Comparison of ENCODE assay signal across 8 mouse cellular contexts in the genomic region with DNA sequence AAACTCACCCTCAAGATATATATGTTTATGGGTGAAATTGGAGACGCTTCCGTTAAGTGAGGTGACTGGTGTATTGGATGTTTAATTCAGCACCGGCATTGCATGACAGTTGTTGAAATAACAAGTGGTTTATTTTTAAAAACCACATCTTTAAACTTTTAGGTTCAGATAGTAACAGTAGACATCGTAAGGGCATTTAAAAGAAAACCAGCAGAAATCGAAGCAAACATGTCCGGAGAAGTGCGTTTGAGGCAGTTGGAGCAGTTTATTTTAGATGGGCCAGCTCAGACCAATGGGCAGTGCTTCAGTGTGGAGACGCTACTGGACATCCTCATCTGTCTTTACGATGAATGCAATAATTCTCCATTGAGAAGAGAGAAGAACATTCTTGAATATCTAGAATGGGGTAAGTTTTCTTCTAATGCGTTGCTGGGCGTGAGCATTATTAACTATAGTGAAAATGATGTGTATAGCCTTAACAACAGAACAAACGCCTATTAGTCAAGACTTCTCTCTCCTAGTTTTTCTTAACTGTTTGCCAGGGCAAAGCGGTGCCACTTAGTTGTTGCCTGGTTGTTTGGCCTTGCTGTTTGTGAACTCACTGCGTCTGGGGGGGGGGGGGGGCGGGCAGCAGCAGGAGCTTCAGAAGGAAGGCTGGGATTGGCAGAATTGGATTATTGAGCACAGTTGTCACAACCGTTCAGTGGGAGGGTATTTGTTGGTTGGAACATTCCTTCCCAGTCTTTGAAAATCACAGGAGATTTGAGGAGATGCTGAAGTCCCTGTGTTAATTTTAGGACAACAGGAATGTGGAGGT. TPM values are rescaled to one million over a fixed set of nuclear protein-coding genes. Genes with fewer than 3 reads are reported as not detected.
DNase-seq lines count a peak whose midpoint lies in the region; ATAC-seq and TF ChIP-seq lines count a peak whose summit lies in the region.

No protein-coding gene starts in this region.

- ATAC-seq in G1E (ENCODE audit: extremely low read depth, insufficient number of reproducible peaks, low FRiP score, poor library complexity, severe bottlenecking): no peak
- ATAC-seq in embryonic facial prominence, embryonic 15.5 days (ENCODE audit: insufficient number of reproducible peaks, low FRiP score, low TSS enrichment, low read depth): no peak
- no peak for ATAC-seq in intestine, embryonic 15.5 days

- peak overlapping the region; percentile 84 for H3K4me3 ChIP-seq in heart, embryonic 10.5 days
- H3K4me3 ChIP-seq in G1E (ENCODE audit: low read depth, low read length): peak overlapping the region; percentile 69
- peak overlapping the region; percentile 69 for H3K4me3 ChIP-seq in embryonic facial prominence, embryonic 15.5 days (replicated peaks)
- H3K4me3 ChIP-seq in intestine, embryonic 15.5 days (replicated peaks): peak overlapping the region; percentile 84

- H3K27me3 ChIP-seq in heart, embryonic 10.5 days (ENCODE audit: insufficient read depth, poor library complexity, severe bottlenecking): no peaks in the 10 kb centered on the region
- peaks cover 3% of the 10 kb centered on the region; the same call in 1 of the 2 replicates for H3K27me3 ChIP-seq in G1E (ENCODE audit: insufficient read depth, low read length)
- no peaks in the 10 kb centered on the region for H3K27me3 ChIP-seq in embryonic facial prominence, embryonic 15.5 days
- no peaks in the 10 kb centered on the region for H3K27me3 ChIP-seq in intestine, embryonic 15.5 days (replicated peaks)

- 0 out of 2 replicates have a peak overlapping the region, but pooled peaks have one; percentile 13 for H3K9ac ChIP-seq in embryonic facial prominence, embryonic 15.5 days
- H3K9ac ChIP-seq in intestine, embryonic 15.5 days: peak overlapping the region; percentile 10; the same call in 1 of the 2 replicates

- 4% methylated on average over 16 of the region's 16 CpGs for WGBS in heart, embryonic 10.5 days
- 2% methylated on average over 16 of the region's 16 CpGs for WGBS in embryonic facial prominence, embryonic 15.5 days
- WGBS in intestine, embryonic 15.5 days: 4% methylated on average over 16 of the region's 16 CpGs

- no peaks in the 10 kb centered on the region for H3K9me3 ChIP-seq in heart, embryonic 10.5 days
- H3K9me3 ChIP-seq in G1E (replicated peaks): no peaks in the 10 kb centered on the region
- H3K9me3 ChIP-seq in embryonic facial prominence, embryonic 15.5 days (replicated peaks): no peaks in the 10 kb centered on the region
- H3K9me3 ChIP-seq in intestine, embryonic 15.5 days: no peaks in the 10 kb centered on the region

- no peak for TF ChIP-seq CTCF in G1E (IDR thresholded peaks at IDR 0.05; ENCODE audit: low read depth, low read length)

- intact Hi-C loops in heart, postnatal 36 days (cut with DNase I): loop anchor here (2.0 to 5.0 kb wide), 2 partner anchors 61 to 102 kb away; no protein-coding TSS in a partner anchor
- intact Hi-C loops in left cerebral cortex, postnatal 4 days (cut with DNase I): no loop called here

- H3K36me3 ChIP-seq in heart, embryonic 10.5 days: no peaks in the 10 kb centered on the region
- no peaks in the 10 kb centered on the region for H3K36me3 ChIP-seq in G1E (replicated peaks)
- no peaks in the 10 kb centered on the region for H3K36me3 ChIP-seq in embryonic facial prominence, embryonic 15.5 days
- H3K36me3 ChIP-seq in intestine, embryonic 15.5 days: no peaks in the 10 kb centered on the region

- DNase-seq in heart, embryonic 10.5 days (ENCODE audit: low spot score): no peak
- no peak for DNase-seq in heart, postnatal 36 days
- no peak for DNase-seq in G1E (ENCODE audit: low spot score)
- peak; percentile 34 for DNase-seq in naive thymus-derived CD4-positive, alpha-beta T cell, adult 2 months (ENCODE audit: low read depth)
- no peak for DNase-seq in right cerebral cortex, postnatal 4 days
- no peak for DNase-seq in left cerebral cortex, postnatal 4 days

- H3K27ac ChIP-seq in heart, embryonic 10.5 days: 0 out of 2 replicates have a peak overlapping the region, but pooled peaks have one; percentile 16
- no peak overlapping the region for H3K27ac ChIP-seq in embryonic facial prominence, embryonic 15.5 days (replicated peaks)
- no peak overlapping the region for H3K27ac ChIP-seq in intestine, embryonic 15.5 days

- H3K4me1 ChIP-seq in heart, embryonic 10.5 days: peaks cover 22% of the 10 kb centered on the region
- peaks cover 26% of the 10 kb centered on the region for H3K4me1 ChIP-seq in G1E (ENCODE audit: insufficient read depth, low read depth, low read length)
- peaks cover 19% of the 10 kb centered on the region for H3K4me1 ChIP-seq in embryonic facial prominence, embryonic 15.5 days
- H3K4me1 ChIP-seq in intestine, embryonic 15.5 days (replicated peaks): peaks cover 4% of the 10 kb centered on the region

- peak overlapping the region; percentile 79 for H3K4me2 ChIP-seq in embryonic facial prominence, embryonic 15.5 days (replicated peaks)
- H3K4me2 ChIP-seq in intestine, embryonic 15.5 days (replicated peaks): peak overlapping the region; percentile 76

RNA-seq across cellular contexts. Expression of gene Cdc42bpa, which starts 0.8 kb away (rescaled TPM):
- 12.0 and 14.8 TPM in 2 replicates for polyA plus RNA-seq in heart, embryonic 10.5 days (2016; fragmentation: Nextera tagmentation; extraction: Ambion mirVana)
- 10 to 100 TPM; 41.1 to 43.4 TPM for total RNA-seq in heart, postnatal 36 days (2021)
- 50.3 and 90.0 TPM in 2 replicates for total RNA-seq in G1E (2014; fragmentation: Nextera tagmentation)
- 22.9 and 28.2 TPM in 2 replicates for total RNA-seq in G1E (2017)
- 8.2 and 8.3 TPM in 2 replicates for polyA plus RNA-seq in G1E (2012)
- polyA plus RNA-seq in embryonic facial prominence, embryonic 15.5 days (2015; fragmentation: Nextera tagmentation; extraction: Ambion mirVana): 16.3 and 17.9 TPM in 2 replicates
- 12.2 and 12.4 TPM in 2 replicates for polyA plus RNA-seq in intestine, embryonic 15.5 days (2015; fragmentation: Nextera tagmentation; extraction: Ambion mirVana)
- 100 to 1,000 TPM; 185 to 187 TPM for total RNA-seq in left cerebral cortex, postnatal 4 days (2021)
